Mouse (Mus musculus): ENCODE results near the gene Rin1. TPM values are rescaled to one million over a fixed set of nuclear protein-coding genes. Genes with fewer than 3 reads are reported as not detected.

Rin1 gene
- polyA plus RNA-seq, 1 experiment, result 10.4 TPM

DNA sequence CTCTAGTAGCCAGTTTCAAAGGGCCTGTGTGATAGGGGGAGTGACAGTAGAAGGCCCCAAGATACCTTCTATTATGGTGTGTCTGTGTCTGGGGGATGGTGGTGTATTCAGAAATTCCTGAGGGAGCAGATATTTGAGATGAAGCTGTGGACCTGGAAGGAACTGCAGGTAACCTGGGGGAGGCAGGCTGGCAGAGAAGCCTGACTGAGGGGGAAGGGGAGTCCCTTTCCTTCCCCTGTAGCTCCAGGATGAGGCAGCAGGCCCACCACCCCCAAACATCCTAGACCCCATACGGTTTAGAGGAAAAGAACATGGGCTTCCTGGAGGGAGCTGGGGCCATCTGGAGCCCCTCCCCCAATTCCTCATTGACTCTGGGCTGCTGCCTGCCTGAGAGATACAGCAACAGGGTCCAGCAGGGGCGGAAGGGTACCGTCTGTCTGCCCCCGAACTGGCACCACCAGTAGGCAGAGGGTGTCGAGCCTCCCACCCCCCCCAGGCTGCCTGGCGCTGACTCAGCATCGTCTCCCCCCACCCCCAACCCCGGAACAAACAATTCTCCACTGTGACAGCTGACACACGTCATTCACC lies 45.7 kb downstream of the Rin1 start:
- TF ChIP-seq CTCF (IDR thresholded peaks at IDR 0.05; ENCODE audit: insufficient read depth, low read length), result no peak
- no peak for TF ChIP-seq POLR2A (IDR thresholded peaks at IDR 0.05; ENCODE audit: borderline replicate concordance, extremely low read depth, low read depth, low read length)
- Histone ChIP-seq H3K4me1 (ENCODE audit: control insufficient read depth, insufficient read depth, low read length) (peaks cover 6% of the 10 kb centered on the region), H3K4me3 (replicated peaks; ENCODE audit: extremely low read depth, low read depth, low read length) (no peak overlapping the region)
- 9% methylated on average over 9 of the region's 9 CpGs for WGBS
- no peak for DNase-seq

DNA sequence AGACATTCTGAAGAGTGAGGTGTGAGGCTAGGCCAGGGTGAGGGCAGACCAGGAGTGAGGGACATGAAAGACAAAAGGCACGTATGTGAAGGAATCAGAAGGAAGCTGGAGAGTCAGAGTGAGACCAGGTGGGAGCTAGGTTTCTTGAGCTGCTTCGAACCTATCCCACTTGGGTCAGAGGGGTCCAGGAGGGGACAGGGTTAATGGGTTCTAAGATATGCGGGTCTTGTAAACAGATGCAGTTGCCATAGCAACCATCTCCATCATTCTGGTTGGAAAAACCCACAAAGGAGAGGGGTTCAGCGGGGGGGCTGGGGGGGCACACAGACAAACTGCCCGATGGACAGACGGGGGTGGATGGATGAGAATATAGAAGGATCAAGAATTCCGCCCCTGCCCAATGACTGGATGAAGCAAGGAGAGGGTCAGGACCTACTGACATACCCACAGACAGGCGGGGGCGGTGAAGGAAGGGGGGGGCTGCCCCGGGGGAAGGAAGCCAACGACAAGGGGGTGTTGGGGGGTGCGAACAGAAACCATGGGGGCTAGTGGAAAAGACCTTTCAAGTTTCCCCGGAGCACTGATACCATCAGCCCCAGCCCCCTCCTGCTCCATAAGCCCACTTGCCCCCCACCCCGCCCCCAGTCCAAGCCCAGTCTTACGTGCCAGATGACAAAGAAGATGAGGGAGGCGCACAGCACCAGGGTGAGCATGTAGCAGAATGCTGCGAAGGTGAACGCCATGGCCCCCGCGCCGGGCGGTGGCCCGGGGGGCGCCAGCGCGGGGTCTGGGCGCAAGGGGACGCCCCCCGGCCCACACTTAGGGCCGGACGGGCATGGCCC lies 47.5 kb downstream of the Rin1 start:
- Histone ChIP-seq H3K4me1 (ENCODE audit: control insufficient read depth, insufficient read depth, low read length) (peaks cover 6% of the 10 kb centered on the region), H3K4me3 (replicated peaks; ENCODE audit: extremely low read depth, low read depth, low read length) (no peak overlapping the region)
- no peak for DNase-seq
- no peak for TF ChIP-seq POLR2A (IDR thresholded peaks at IDR 0.05; ENCODE audit: borderline replicate concordance, extremely low read depth, low read depth, low read length)
- TF ChIP-seq CTCF (IDR thresholded peaks at IDR 0.05; ENCODE audit: insufficient read depth, low read length), result no peak
- 7% methylated on average over 29 of the region's 31 CpGs for WGBS

DNA sequence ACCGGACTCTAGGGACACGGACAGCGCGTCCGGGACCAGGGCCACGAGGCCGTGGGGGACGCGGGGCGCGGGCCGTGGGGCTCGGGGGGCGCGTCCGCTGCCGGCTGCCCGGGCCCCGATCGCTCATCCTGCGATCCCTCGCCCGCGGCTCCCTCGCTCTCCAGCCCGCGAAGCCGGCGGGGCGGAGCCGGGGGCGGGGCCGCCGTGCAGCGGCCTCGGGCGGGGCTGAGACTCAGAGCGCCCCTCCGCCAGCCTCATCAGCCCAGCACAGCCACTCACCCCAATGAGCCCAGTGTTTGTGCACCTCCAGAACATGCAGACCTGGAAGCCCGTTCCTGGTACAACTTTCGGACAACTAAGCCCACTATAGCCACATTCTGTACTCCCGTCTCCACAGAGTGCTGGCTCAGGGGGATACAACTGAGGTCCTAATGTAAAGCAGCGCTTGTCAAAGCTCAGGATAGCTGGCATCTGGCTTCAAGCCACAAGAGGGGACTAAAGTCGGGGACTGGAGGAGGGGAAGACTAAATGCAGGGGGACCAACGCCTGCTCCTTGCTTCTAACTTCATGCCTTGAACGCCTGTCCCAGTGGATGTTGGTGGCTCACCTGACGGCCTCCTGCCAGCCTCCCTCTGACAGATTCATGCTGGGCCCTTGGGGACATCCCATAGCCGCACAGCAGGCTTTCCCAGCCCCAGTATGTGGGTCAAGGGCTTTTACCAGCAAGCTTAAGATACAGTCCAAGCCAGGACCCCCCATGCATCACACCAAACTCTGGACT lies 48.3 kb downstream of the Rin1 start, which contains the start of gene Cnih2:
Cnih2 (minus strand) TSS at position 159 of the 781 bp plus-strand sequence.
- 8% methylated on average over 40 of the region's 48 CpGs for WGBS
- peaks cover 6% of the 10 kb centered on the region for H3K4me1 ChIP-seq (ENCODE audit: control insufficient read depth, insufficient read depth, low read length)
- DNase-seq, result peak; percentile 61
- TF ChIP-seq POLR2A (IDR thresholded peaks at IDR 0.05; ENCODE audit: borderline replicate concordance, extremely low read depth, low read depth, low read length) (0 out of 2 replicates have a peak, but pooled peaks have one; percentile 29), CTCF (IDR thresholded peaks at IDR 0.05; ENCODE audit: insufficient read depth, low read length) (no peak)
- H3K4me3 ChIP-seq (replicated peaks; ENCODE audit: extremely low read depth, low read depth, low read length), result no peak within 1 kb of the TSS

DNA sequence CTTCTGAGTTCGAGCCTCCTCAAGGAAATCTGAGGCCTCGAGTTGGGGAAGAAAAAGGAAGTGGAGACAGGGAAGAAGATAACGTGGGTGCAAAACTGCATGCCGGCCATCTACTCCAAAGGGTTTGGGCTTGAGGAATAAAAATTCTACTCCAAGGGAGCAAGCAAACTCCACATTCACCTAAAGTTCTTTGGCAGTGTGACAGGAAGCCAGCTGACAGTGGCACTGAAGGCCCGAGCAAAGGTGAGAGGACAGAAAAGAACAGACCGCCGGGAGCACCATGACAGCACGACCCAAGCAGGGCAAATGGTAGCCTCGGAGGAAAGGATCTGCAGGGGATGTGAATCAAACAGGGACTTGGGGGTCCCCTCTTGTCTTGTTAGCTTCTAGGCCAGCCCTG lies 55.8 kb downstream of the Rin1 start:
- H3K4me3 ChIP-seq (replicated peaks; ENCODE audit: extremely low read depth, low read depth, low read length), result peak overlapping the region; percentile 99
- WGBS, result under 1% methylated on average over 9 of the region's 9 CpGs
- H3K4me1 ChIP-seq (ENCODE audit: control insufficient read depth, insufficient read depth, low read length), result peaks cover 6% of the 10 kb centered on the region
- TF ChIP-seq CTCF (IDR thresholded peaks at IDR 0.05; ENCODE audit: insufficient read depth, low read length), result no peak
- TF ChIP-seq POLR2A (IDR thresholded peaks at IDR 0.05; ENCODE audit: borderline replicate concordance, extremely low read depth, low read depth, low read length), result no peak
- no peak for DNase-seq

Other genes with a start within 250 kb of the Rin1 start
- gene Gm21992, start 238.9 kb upstream of the Rin1 start, polyA plus RNA-seq (2012; rRNA removed), result 7.6 and 13.5 TPM in 2 replicates
- 42.4 and 52.1 TPM in 2 replicates for gene Rbm14, start 238.8 kb upstream of the Rin1 start, polyA plus RNA-seq (2012; rRNA removed)
- 32.5 and 44.7 TPM in 2 replicates for gene Ccs, start 211.1 kb upstream of the Rin1 start, polyA plus RNA-seq (2012; rRNA removed)
- 0.33 and 0.46 TPM in 2 replicates for gene Ccdc87, start 211.1 kb upstream of the Rin1 start, polyA plus RNA-seq (2012; rRNA removed)
- 48.7 and 76.1 TPM in 2 replicates for gene Ctsf, start 195.4 kb upstream of the Rin1 start, polyA plus RNA-seq (2012; rRNA removed)
- gene Actn3, start 172.6 kb upstream of the Rin1 start, polyA plus RNA-seq (2012; rRNA removed), result 0.44 and 22.2 TPM in 2 replicates
- 22.3 and 23.6 TPM in 2 replicates for gene Zdhhc24, start 171.8 kb upstream of the Rin1 start, polyA plus RNA-seq (2012; rRNA removed)
- gene Bbs1, start 143.9 kb upstream of the Rin1 start, polyA plus RNA-seq (2012; rRNA removed), result 7.5 and 9.0 TPM in 2 replicates
- gene Dpp3, start 122.2 kb upstream of the Rin1 start, polyA plus RNA-seq (2012; rRNA removed), result 70.3 and 89.2 TPM in 2 replicates
- gene Peli3, start 107.4 kb upstream of the Rin1 start, polyA plus RNA-seq (2012; rRNA removed), result 5.5 and 5.8 TPM in 2 replicates
- gene Mrpl11, start 88.3 kb upstream of the Rin1 start, polyA plus RNA-seq (2012; rRNA removed), result 19.5 and 20.5 TPM in 2 replicates
- 0.54 and 0.93 TPM in 2 replicates for gene Npas4, start 60.2 kb upstream of the Rin1 start, polyA plus RNA-seq (2012; rRNA removed)
- 4.3 and 5.9 TPM in 2 replicates for gene Slc29a2, start 26.6 kb upstream of the Rin1 start, polyA plus RNA-seq (2012; rRNA removed)
- gene B4gat1, start 11.7 kb upstream of the Rin1 start, polyA plus RNA-seq (2012; rRNA removed), result 38.0 and 38.7 TPM in 2 replicates
- gene AC124502.3, start 11.6 kb upstream of the Rin1 start, polyA plus RNA-seq (2012; rRNA removed), result 0.58 and 0.78 TPM in 2 replicates
- gene Brms1, start 9.1 kb upstream of the Rin1 start, polyA plus RNA-seq (2012; rRNA removed), result 36.3 and 40.4 TPM in 2 replicates
- 20.9 and 22.6 TPM in 2 replicates for gene Cd248, start 17.6 kb downstream of the Rin1 start, polyA plus RNA-seq (2012; rRNA removed)
- gene Tmem151a, start 35.0 kb downstream of the Rin1 start, polyA plus RNA-seq (2012; rRNA removed), result 10.7 and 11.8 TPM in 2 replicates
- gene Yif1a, start 38.1 kb downstream of the Rin1 start, polyA plus RNA-seq (2012; rRNA removed), result 154 and 165 TPM in 2 replicates
- gene Cnih2, start 48.0 kb downstream of the Rin1 start, polyA plus RNA-seq (2012; rRNA removed), result 1.2 and 1.3 TPM in 2 replicates
- 213 and 232 TPM in 2 replicates for gene Rab1b, start 56.6 kb downstream of the Rin1 start, polyA plus RNA-seq (2012; rRNA removed)
- 35.5 and 47.3 TPM in 2 replicates for gene Klc2, start 68.1 kb downstream of the Rin1 start, polyA plus RNA-seq (2012; rRNA removed)
- 37.2 and 40.6 TPM in 2 replicates for gene Pacs1, start 222.6 kb downstream of the Rin1 start, polyA plus RNA-seq (2012; rRNA removed)
- gene Sf3b2, start 245.0 kb downstream of the Rin1 start, polyA plus RNA-seq (2012; rRNA removed), result 121 and 132 TPM in 2 replicates
- 1.9 and 2.3 TPM in 2 replicates for gene Gal3st3, start 247.8 kb downstream of the Rin1 start, polyA plus RNA-seq (2012; rRNA removed)

Data from lung, adult 2 months (tissue).